Mouse (Mus musculus): Measurements from ENCODE around the gene Cnr2. TPM values are rescaled to one million over a fixed set of nuclear protein-coding genes. Genes with fewer than 3 reads are reported as not detected.

Gene Cnr2
- polyA plus RNA-seq, 1 experiment = 44.8 TPM

GRCm38 (mm10) chr4:135855080-135855479, 40.1 kb upstream of the Cnr2 start:
- no peak for TF ChIP-seq CTCF (IDR thresholded peaks at IDR 0.05; ENCODE audit: extremely low read depth, insufficient read depth, insufficient read length, insufficient replicate concordance)
- no peak for TF ChIP-seq POLR2A (IDR thresholded peaks at IDR 0.05; ENCODE audit: low read depth, low read length)
- WGBS = 5% methylated on average over 6 of the region's 6 CpGs
- no peaks in the 10 kb centered on the region for H3K36me3 ChIP-seq (ENCODE audit: control insufficient read depth, insufficient read depth, low read length)
- H3K27me3 ChIP-seq (ENCODE audit: control insufficient read depth, insufficient read depth, low read length) = no peaks in the 10 kb centered on the region
- H3K4me1 ChIP-seq (ENCODE audit: control insufficient read depth, insufficient read depth, insufficient read length) = peaks cover 6% of the 10 kb centered on the region; the same call in 1 of the 2 replicates
- no peak for DNase-seq (ENCODE audit: low read depth in 1 of 2, low spot score in 2 of 2)
- H3K27ac ChIP-seq (ENCODE audit: insufficient read depth, low read length) = peak overlapping the region; percentile 98
- peak overlapping the region; percentile 95 for H3K4me3 ChIP-seq (ENCODE audit: extremely low read depth, insufficient read depth, insufficient read length)

GRCm38 (mm10) chr4:135855536-135856222, 39.5 kb upstream of the Cnr2 start, which contains the start of gene Srsf10:
Srsf10 (plus strand) TSS chr4:135855747.
- Histone ChIP-seq H3K27me3 (ENCODE audit: control insufficient read depth, insufficient read depth, low read length) (no peaks in the 10 kb centered on the region), H3K36me3 (ENCODE audit: control insufficient read depth, insufficient read depth, low read length) (no peaks in the 10 kb centered on the region), H3K4me3 (ENCODE audit: extremely low read depth, insufficient read depth, insufficient read length) (peak within 1 kb of the TSS; percentile 95), H3K27ac (ENCODE audit: insufficient read depth, low read length) (peak within 1 kb of the TSS; percentile 98), H3K4me1 (ENCODE audit: control insufficient read depth, insufficient read depth, insufficient read length) (peaks cover 6% of the 10 kb centered on the region; the same call in 1 of the 2 replicates)
- peak; percentile 95 for TF ChIP-seq POLR2A (IDR thresholded peaks at IDR 0.05; ENCODE audit: low read depth, low read length)
- no peak for TF ChIP-seq CTCF (IDR thresholded peaks at IDR 0.05; ENCODE audit: extremely low read depth, insufficient read depth, insufficient read length, insufficient replicate concordance)
- under 1% methylated on average over 66 of the region's 67 CpGs for WGBS
- DNase-seq (ENCODE audit: low read depth in 1 of 2, low spot score in 2 of 2) = peak; percentile 95 to 97

- Histone ChIP-seq H3K4me1 (ENCODE audit: control insufficient read depth, insufficient read depth, insufficient read length) (peaks cover 9% of the 10 kb centered on the region; the same call in 1 of the 2 replicates), H3K27me3 (ENCODE audit: control insufficient read depth, insufficient read depth, low read length) (no peaks in the 10 kb centered on the region), H3K36me3 (ENCODE audit: control insufficient read depth, insufficient read depth, low read length) (no peaks in the 10 kb centered on the region), H3K27ac (ENCODE audit: insufficient read depth, low read length) (peak overlapping the region; percentile 96), H3K4me3 (ENCODE audit: extremely low read depth, insufficient read depth, insufficient read length) (peak overlapping the region; percentile 95)
- under 1% methylated on average over 90 of the region's 91 CpGs for WGBS
- DNase-seq (ENCODE audit: low read depth in 1 of 2, low spot score in 2 of 2) = peak in 1 of 2 experiments; percentile 38
- TF ChIP-seq CTCF (IDR thresholded peaks at IDR 0.05; ENCODE audit: extremely low read depth, insufficient read depth, insufficient read length, insufficient replicate concordance) (no peak), POLR2A (IDR thresholded peaks at IDR 0.05; ENCODE audit: low read depth, low read length) (no peak)
These were observed 38.7 kb upstream of the Cnr2 start for GRCm38 (mm10) chr4:135856223-135857091.

GRCm38 (mm10) chr4:135857597-135858186, 37.5 kb upstream of the Cnr2 start:
- no peak for DNase-seq (ENCODE audit: low read depth in 1 of 2, low spot score in 2 of 2)
- Histone ChIP-seq H3K4me1 (ENCODE audit: control insufficient read depth, insufficient read depth, insufficient read length) (peaks cover 9% of the 10 kb centered on the region; the same call in 1 of the 2 replicates), H3K4me3 (ENCODE audit: extremely low read depth, insufficient read depth, insufficient read length) (peak overlapping the region; percentile 17; the same call in 1 of the 2 replicates), H3K36me3 (ENCODE audit: control insufficient read depth, insufficient read depth, low read length) (peaks cover 3% of the 10 kb centered on the region; the same call in 1 of the 2 replicates), H3K27ac (ENCODE audit: insufficient read depth, low read length) (no peak overlapping the region), H3K27me3 (ENCODE audit: control insufficient read depth, insufficient read depth, low read length) (no peaks in the 10 kb centered on the region)
- 14% methylated on average over 7 of the region's 7 CpGs for WGBS
- TF ChIP-seq POLR2A (IDR thresholded peaks at IDR 0.05; ENCODE audit: low read depth, low read length) (no peak), CTCF (IDR thresholded peaks at IDR 0.05; ENCODE audit: extremely low read depth, insufficient read depth, insufficient read length, insufficient replicate concordance) (no peak)

GRCm38 (mm10) chr4:135868996-135869395, 26.2 kb upstream of the Cnr2 start:
- Histone ChIP-seq H3K27ac (ENCODE audit: insufficient read depth, low read length) (no peak overlapping the region), H3K4me1 (ENCODE audit: control insufficient read depth, insufficient read depth, insufficient read length) (peaks cover 8% of the 10 kb centered on the region), H3K36me3 (ENCODE audit: control insufficient read depth, insufficient read depth, low read length) (peaks cover 18% of the 10 kb centered on the region), H3K27me3 (ENCODE audit: control insufficient read depth, insufficient read depth, low read length) (no peaks in the 10 kb centered on the region), H3K4me3 (ENCODE audit: extremely low read depth, insufficient read depth, insufficient read length) (no peak overlapping the region)
- no peak for DNase-seq (ENCODE audit: low read depth in 1 of 2, low spot score in 2 of 2)
- 32% methylated on average over 2 of the region's 2 CpGs for WGBS
- TF ChIP-seq POLR2A (IDR thresholded peaks at IDR 0.05; ENCODE audit: low read depth, low read length) = no peak
- TF ChIP-seq CTCF (IDR thresholded peaks at IDR 0.05; ENCODE audit: extremely low read depth, insufficient read depth, insufficient read length, insufficient replicate concordance) = no peak

- no peak for DNase-seq (ENCODE audit: low read depth in 1 of 2, low spot score in 2 of 2)
- Histone ChIP-seq H3K27me3 (ENCODE audit: control insufficient read depth, insufficient read depth, low read length) (no peaks in the 10 kb centered on the region), H3K27ac (ENCODE audit: insufficient read depth, low read length) (no peak overlapping the region), H3K36me3 (ENCODE audit: control insufficient read depth, insufficient read depth, low read length) (peaks cover 18% of the 10 kb centered on the region), H3K4me3 (ENCODE audit: extremely low read depth, insufficient read depth, insufficient read length) (no peak overlapping the region; the same call in 1 of the 2 replicates), H3K4me1 (ENCODE audit: control insufficient read depth, insufficient read depth, insufficient read length) (peaks cover 19% of the 10 kb centered on the region)
- TF ChIP-seq CTCF (IDR thresholded peaks at IDR 0.05; ENCODE audit: extremely low read depth, insufficient read depth, insufficient read length, insufficient replicate concordance) (no peak), POLR2A (IDR thresholded peaks at IDR 0.05; ENCODE audit: low read depth, low read length) (no peak)
- 29% methylated on average over 2 of the region's 2 CpGs for WGBS
These were observed 24.8 kb upstream of the Cnr2 start for GRCm38 (mm10) chr4:135870227-135871023.
